Mouse (Mus musculus) adrenal gland, postnatal 36 days (tissue): ENCODE data around the gene Nrxn3. TPM values are rescaled to one million over a fixed set of nuclear protein-coding genes. Genes with fewer than 3 reads are reported as not detected.

ENCODE experiments used
- DNase-seq, 2 experiments: peaks; one replicate each; pipeline ENCODE4 v3.0.0; 2021; ENCODE audit warnings: mixed read lengths in 1 of 2
- total RNA-seq, 2 experiments: library from RNA; stranded (reverse); gene quantifications; 2 replicates each; pipeline ENCODE4 v1.2.3; 2021

Gene Nrxn3
- total RNA-seq, 2 experiments from 2014 or later: 0.20 TPM; not detected in 1

GRCm38 (mm10) chr12:89049279-89049678, 326.6 kb downstream of the Nrxn3 start:
- peak; percentile 55 to 72 for DNase-seq

GRCm38 (mm10) chr12:89049686-89050085, 327.0 kb downstream of the Nrxn3 start:
- DNase-seq: no peak

- DNase-seq: no peak
Observed at GRCm38 (mm10) chr12:89072436-89072835, 349.8 kb downstream of the Nrxn3 start.

GRCm38 (mm10) chr12:89073167-89073743, 350.6 kb downstream of the Nrxn3 start:
- no peak for DNase-seq

GRCm38 (mm10) chr12:89074551-89075295, 352.0 kb downstream of the Nrxn3 start:
- no peak for DNase-seq

- no peak for DNase-seq
Observed at GRCm38 (mm10) chr12:89093806-89094479, 371.3 kb downstream of the Nrxn3 start.

- no peak for DNase-seq
Observed at GRCm38 (mm10) chr12:89097561-89097960, 374.9 kb downstream of the Nrxn3 start.

- DNase-seq: peak; percentile 76 to 87
Observed at GRCm38 (mm10) chr12:89106029-89106733, 383.5 kb downstream of the Nrxn3 start.

GRCm38 (mm10) chr12:89106881-89107584, 384.4 kb downstream of the Nrxn3 start:
- peak in 1 of 2 experiments; percentile 2 for DNase-seq

- no peak for DNase-seq
Observed at GRCm38 (mm10) chr12:89109779-89110335, 387.2 kb downstream of the Nrxn3 start.

- DNase-seq: no peak
Observed at GRCm38 (mm10) chr12:89128602-89129001, 405.9 kb downstream of the Nrxn3 start.

GRCm38 (mm10) chr12:89129139-89129907, 406.6 kb downstream of the Nrxn3 start:
- DNase-seq: no peak

- DNase-seq: peak; percentile 3 to 22
Observed at GRCm38 (mm10) chr12:89134333-89134732, 411.7 kb downstream of the Nrxn3 start.

- DNase-seq: no peak
Observed at GRCm38 (mm10) chr12:89134774-89135307, 412.2 kb downstream of the Nrxn3 start.

GRCm38 (mm10) chr12:89148974-89149411, 426.3 kb downstream of the Nrxn3 start:
- no peak for DNase-seq

- no peak for DNase-seq
Observed at GRCm38 (mm10) chr12:89149455-89149854, 426.8 kb downstream of the Nrxn3 start.

- no peak for DNase-seq
Observed at GRCm38 (mm10) chr12:89156086-89156757, 433.5 kb downstream of the Nrxn3 start.

GRCm38 (mm10) chr12:89159353-89159752, 436.7 kb downstream of the Nrxn3 start:
- no peak for DNase-seq

GRCm38 (mm10) chr12:89174306-89175159, 451.9 kb downstream of the Nrxn3 start:
- no peak for DNase-seq
